Mouse (Mus musculus) limb, embryonic 12.5 days (tissue): ENCODE data around the gene Faf1. TPM values are rescaled to one million over a fixed set of nuclear protein-coding genes. Genes with fewer than 3 reads are reported as not detected.

Experiments used
- ATAC-seq: fragments of 200-750 bp; cut with Nextera tagmentation; 2 replicates; pipeline ENCODE4 v1.8.0; 2017; ENCODE audit warnings: low read depth, moderate TSS enrichment; ENCODE audit not compliant: insufficient number of reproducible peaks, insufficient read depth, low FRiP score, low TSS enrichment
- H3K27ac ChIP-seq: fragments of 300-500 bp; sonication (generic); 2 replicates; pipeline ENCODE4 v1.5.1; 2016; ENCODE audit warnings: mild to moderate bottlenecking, moderate library complexity
- H3K27me3 ChIP-seq: fragments of 300-500 bp; sonication (generic); 2 replicates; pipeline ENCODE4 v1.6.1; 2016; ENCODE audit warnings: mild to moderate bottlenecking, moderate library complexity
- H3K36me3 ChIP-seq: fragments of 300-500 bp; sonication (generic); 2 replicates; pipeline ENCODE4 v1.6.1; 2016; ENCODE audit warnings: mild to moderate bottlenecking, moderate library complexity
- H3K4me1 ChIP-seq: fragments of 300-500 bp; sonication (generic); replicated peaks from 2 replicates; pipeline ENCODE4 v1.6.1; 2016
- H3K4me2 ChIP-seq: fragments of 300-500 bp; sonication (generic); 2 replicates; pipeline ENCODE4 v1.6.1; 2016; ENCODE audit warnings: mild to moderate bottlenecking, moderate library complexity
- H3K4me3 ChIP-seq: fragments of 300-500 bp; sonication (generic); replicated peaks from 2 replicates; pipeline ENCODE4 v1.5.1; 2016; ENCODE audit warnings: mild to moderate bottlenecking
- H3K9ac ChIP-seq: fragments of 300-500 bp; sonication (generic); replicated peaks from 2 replicates; pipeline ENCODE4 v1.6.1; 2016; ENCODE audit warnings: mild to moderate bottlenecking, moderate library complexity
- H3K9me3 ChIP-seq: fragments of 300-500 bp; sonication (generic); 2 replicates; pipeline ENCODE4 v1.6.1; 2016; ENCODE audit warnings: mild to moderate bottlenecking, moderate library complexity
- WGBS: fragments of 180-500 bp; shearing (Covaris S2); methylation state at CpG from one replicate; pipeline ENCODE4 v1.1.7; 2016; 5-methylcytosine and 5-hydroxymethylcytosine counted together
- polyA plus RNA-seq: library from polyadenylated mRNA; unstranded; fragments of >200 nt; fragmentation: Nextera tagmentation; extraction: Ambion mirVana; gene quantifications from 2 replicates; pipeline ENCODE4 v1.2.1, GENCODE M21; 2016

Gene Faf1
- polyA plus RNA-seq, 1 experiment from 2014 or later, result 33.3 TPM

DNA sequence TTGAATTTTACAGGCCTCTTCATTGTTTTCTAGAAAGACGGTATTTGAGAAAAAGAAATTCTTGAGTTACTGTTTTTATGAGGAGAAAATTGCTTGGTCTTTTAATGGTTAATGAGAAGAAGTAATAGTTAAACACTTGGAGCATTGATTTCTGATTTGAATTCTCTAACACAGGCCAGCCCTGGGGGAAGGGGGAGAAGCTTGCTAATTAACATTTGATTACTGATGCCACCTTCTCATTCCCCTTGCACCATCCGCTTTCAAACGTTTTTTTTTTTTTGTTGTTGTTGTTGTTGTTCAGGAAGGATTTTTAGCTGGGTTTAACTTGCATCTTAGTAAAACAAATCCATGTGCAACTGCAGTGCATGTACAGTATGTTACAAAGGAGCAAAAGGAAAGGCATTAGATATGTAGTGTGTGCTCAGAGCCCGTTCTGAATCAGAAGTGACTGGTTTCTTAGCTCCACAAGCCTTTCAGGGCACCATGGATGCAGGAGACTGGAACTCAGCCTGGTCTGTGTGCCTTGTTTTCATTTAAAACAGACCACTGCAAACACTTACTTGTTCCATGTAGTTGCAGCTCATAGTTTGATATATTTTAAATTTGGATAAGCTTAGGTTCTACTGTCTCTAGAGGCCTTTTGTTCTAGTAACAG is 113.1 kb downstream of the Faf1 start:
- no peak overlapping the region for H3K4me3 ChIP-seq
- H3K27me3 ChIP-seq, result no peaks in the 10 kb centered on the region
- no peaks in the 10 kb centered on the region for H3K36me3 ChIP-seq
- 31% methylated on average over 4 of the region's 4 CpGs for WGBS
- no peaks in the 10 kb centered on the region for H3K9me3 ChIP-seq
- no peak overlapping the region for H3K27ac ChIP-seq
- H3K9ac ChIP-seq, result no peak overlapping the region
- no peaks in the 10 kb centered on the region; the same call in 1 of the 2 replicates for H3K4me1 ChIP-seq
- no peak overlapping the region for H3K4me2 ChIP-seq
- no peak for ATAC-seq

DNA sequence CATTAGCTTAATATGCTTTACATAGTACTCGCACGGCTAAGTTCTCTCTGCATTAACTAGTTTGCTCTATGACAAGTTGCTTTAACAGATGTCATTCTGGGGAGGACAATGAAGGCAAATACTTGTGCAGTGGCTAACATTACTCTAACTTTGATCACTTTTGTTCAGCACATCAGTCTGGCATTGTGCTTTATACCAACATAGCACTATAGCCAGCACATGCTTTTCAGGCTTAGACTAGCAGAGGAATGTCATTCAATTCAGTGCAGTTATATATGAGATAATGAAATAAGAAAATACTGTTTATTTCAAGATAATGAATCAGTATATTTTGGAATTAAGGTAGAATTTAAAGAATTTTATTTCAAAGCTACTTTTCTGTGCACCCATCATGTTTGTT is 115.9 kb downstream of the Faf1 start:
- Histone ChIP-seq H3K27ac (no peak overlapping the region), H3K27me3 (no peaks in the 10 kb centered on the region), H3K36me3 (no peaks in the 10 kb centered on the region), H3K4me2 (no peak overlapping the region), H3K9me3 (no peaks in the 10 kb centered on the region), H3K9ac (no peak overlapping the region), H3K4me3 (no peak overlapping the region), H3K4me1 (no peaks in the 10 kb centered on the region)
- WGBS, result 69% methylated on average over 2 of the region's 2 CpGs
- no peak for ATAC-seq

- Histone ChIP-seq H3K4me3 (no peak overlapping the region), H3K4me2 (no peak overlapping the region), H3K9ac (no peak overlapping the region), H3K9me3 (no peaks in the 10 kb centered on the region), H3K4me1 (no peaks in the 10 kb centered on the region), H3K36me3 (no peaks in the 10 kb centered on the region), H3K27me3 (no peaks in the 10 kb centered on the region), H3K27ac (no peak overlapping the region)
- 90% methylated on average over 2 of the region's 2 CpGs for WGBS
- no peak for ATAC-seq
Measured at GRCm38 (mm10) chr4:109793072-109793471, 116.7 kb downstream of the Faf1 start.

DNA sequence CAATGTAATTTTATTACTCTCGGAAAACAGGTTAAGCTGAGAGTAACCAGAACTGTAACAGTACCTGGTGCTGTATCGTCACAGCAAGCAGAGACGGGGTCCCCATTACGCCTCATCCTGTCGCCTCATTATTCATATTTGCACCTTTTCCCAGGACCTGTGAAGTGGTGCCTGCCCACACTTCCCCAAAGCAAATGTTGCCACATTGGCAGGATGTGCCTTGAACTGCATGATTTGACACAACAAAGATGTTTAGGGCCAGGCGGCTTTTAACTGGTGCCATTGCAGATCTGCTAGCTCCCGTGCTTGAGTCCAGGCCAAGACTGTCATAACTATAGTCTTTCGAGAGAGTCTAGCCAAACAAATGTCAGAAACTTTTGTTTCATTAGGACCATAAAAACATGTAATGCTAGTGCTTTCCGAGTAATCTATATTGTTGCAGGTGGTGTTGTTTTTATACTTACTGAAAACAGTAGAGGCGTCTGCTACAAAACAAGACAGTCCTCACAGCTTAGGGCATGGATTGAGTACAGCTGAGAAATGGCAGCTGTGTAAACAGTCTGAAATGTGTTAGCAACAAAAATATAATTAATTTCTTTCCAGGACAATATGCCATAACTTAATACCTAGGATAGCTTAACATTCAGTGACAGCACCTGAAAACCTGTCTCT is 121.3 kb downstream of the Faf1 start:
- H3K9ac ChIP-seq, result no peak overlapping the region
- no peaks in the 10 kb centered on the region for H3K36me3 ChIP-seq
- no peak for ATAC-seq
- no peaks in the 10 kb centered on the region for H3K9me3 ChIP-seq
- H3K4me2 ChIP-seq, result no peak overlapping the region
- no peaks in the 10 kb centered on the region for H3K4me1 ChIP-seq
- H3K4me3 ChIP-seq, result no peak overlapping the region
- WGBS, result 58% methylated on average over 10 of the region's 10 CpGs
- no peaks in the 10 kb centered on the region for H3K27me3 ChIP-seq
- no peak overlapping the region for H3K27ac ChIP-seq

DNA sequence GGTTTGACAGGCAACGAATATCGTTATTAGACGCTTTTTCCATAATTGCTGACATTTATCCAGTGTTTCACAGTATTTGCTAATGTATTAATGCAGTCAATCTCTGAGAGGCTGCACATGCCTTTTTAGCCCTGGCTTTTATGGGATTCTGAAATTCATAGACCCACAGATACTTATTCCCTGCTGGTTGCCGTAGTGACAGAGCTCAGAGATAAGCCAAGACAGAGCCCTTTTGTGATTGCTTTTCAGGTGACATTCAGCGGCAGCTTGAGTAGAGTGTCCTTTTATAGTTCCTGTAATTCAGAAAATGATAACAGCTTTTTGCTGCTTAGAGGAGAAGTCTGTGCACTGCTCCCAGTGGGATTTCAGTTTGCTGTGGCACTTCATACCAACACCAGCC is 130.0 kb downstream of the Faf1 start:
- 85% methylated on average over 5 of the region's 5 CpGs for WGBS
- H3K9me3 ChIP-seq, result no peaks in the 10 kb centered on the region
- H3K27me3 ChIP-seq, result no peaks in the 10 kb centered on the region
- no peak overlapping the region for H3K4me3 ChIP-seq
- H3K4me2 ChIP-seq, result no peak overlapping the region
- H3K4me1 ChIP-seq, result no peaks in the 10 kb centered on the region
- H3K27ac ChIP-seq, result no peak overlapping the region
- no peak for ATAC-seq
- no peak overlapping the region for H3K9ac ChIP-seq
- no peaks in the 10 kb centered on the region for H3K36me3 ChIP-seq

DNA sequence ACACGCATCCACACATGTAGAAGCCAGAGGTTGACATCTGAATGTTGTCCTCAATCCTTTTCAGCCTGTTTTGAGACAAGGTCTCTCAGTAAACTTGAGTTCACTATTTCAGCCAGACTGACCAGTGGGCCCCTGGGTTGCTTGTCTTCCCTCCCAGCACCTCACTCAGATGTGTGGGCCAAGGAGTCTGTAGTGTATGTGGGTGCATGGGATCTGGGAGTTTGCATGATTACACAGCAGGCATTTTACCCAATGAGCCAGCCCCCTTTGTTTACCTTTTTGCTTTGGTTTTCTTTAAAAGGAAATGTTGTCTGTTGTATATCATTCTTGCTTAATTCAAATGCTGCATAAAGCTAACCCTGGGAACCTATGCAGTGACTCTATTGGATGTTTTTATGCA is 138.8 kb downstream of the Faf1 start:
- H3K36me3 ChIP-seq, result no peaks in the 10 kb centered on the region
- no peak overlapping the region for H3K4me2 ChIP-seq
- 76% methylated on average over 1 of the region's 1 CpGs for WGBS
- no peaks in the 10 kb centered on the region for H3K27me3 ChIP-seq
- ATAC-seq, result no peak
- no peaks in the 10 kb centered on the region for H3K9me3 ChIP-seq
- no peaks in the 10 kb centered on the region for H3K4me1 ChIP-seq
- no peak overlapping the region for H3K27ac ChIP-seq
- H3K9ac ChIP-seq, result no peak overlapping the region
- H3K4me3 ChIP-seq, result no peak overlapping the region

- ATAC-seq, result no peak
- WGBS, result 76% methylated on average over 1 of the region's 1 CpGs
- H3K36me3 ChIP-seq, result no peaks in the 10 kb centered on the region
Measured at GRCm38 (mm10) chr4:109815592-109815991, 139.2 kb downstream of the Faf1 start.

GRCm38 (mm10) chr4:109819455-109819854 is 143.1 kb downstream of the Faf1 start:
- ATAC-seq, result no peak

More at GRCm38 (mm10) chr4:109815592-109815991, 139.2 kb downstream of the Faf1 start:
- no peaks in the 10 kb centered on the region for H3K4me1 ChIP-seq
- H3K27ac ChIP-seq, result no peak overlapping the region
- no peak overlapping the region for H3K9ac ChIP-seq
- no peaks in the 10 kb centered on the region for H3K27me3 ChIP-seq
- H3K9me3 ChIP-seq, result no peaks in the 10 kb centered on the region
- H3K4me3 ChIP-seq, result no peak overlapping the region
- no peak overlapping the region for H3K4me2 ChIP-seq

DNA sequence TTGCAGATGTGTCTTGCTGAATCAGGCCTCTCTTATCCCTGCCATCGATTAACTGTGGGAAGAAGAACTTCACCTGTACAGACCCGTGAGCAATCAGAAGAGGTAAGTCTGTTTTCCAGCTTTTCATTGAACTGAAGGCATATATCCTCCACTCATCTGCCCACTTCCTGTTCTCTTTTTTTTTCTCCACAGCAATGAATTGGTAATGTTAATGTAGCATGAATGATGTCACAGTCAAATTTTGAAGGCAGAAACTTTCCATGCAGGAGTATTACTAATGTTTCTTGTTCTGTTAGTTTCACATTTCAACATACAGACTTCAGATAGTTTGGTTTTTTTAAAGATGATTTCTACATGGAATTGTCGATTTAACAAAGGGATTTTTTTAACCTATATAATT is 153.4 kb downstream of the Faf1 start:
- H3K9me3 ChIP-seq, result no peaks in the 10 kb centered on the region
- no peak overlapping the region for H3K4me3 ChIP-seq
- no peak overlapping the region for H3K4me2 ChIP-seq
- H3K27ac ChIP-seq, result no peak overlapping the region
- no peak for ATAC-seq
- H3K9ac ChIP-seq, result no peak overlapping the region
- H3K36me3 ChIP-seq, result peaks cover 7% of the 10 kb centered on the region; the same call in 1 of the 2 replicates
- no peaks in the 10 kb centered on the region for H3K4me1 ChIP-seq
- 91% methylated on average over 3 of the region's 3 CpGs for WGBS
- H3K27me3 ChIP-seq, result no peaks in the 10 kb centered on the region

More at GRCm38 (mm10) chr4:109819455-109819854, 143.1 kb downstream of the Faf1 start:
- Histone ChIP-seq H3K9me3 (no peaks in the 10 kb centered on the region), H3K4me2 (no peak overlapping the region), H3K27ac (no peak overlapping the region), H3K4me3 (no peak overlapping the region), H3K27me3 (no peaks in the 10 kb centered on the region), H3K9ac (no peak overlapping the region), H3K36me3 (no peaks in the 10 kb centered on the region), H3K4me1 (no peaks in the 10 kb centered on the region)

DNA sequence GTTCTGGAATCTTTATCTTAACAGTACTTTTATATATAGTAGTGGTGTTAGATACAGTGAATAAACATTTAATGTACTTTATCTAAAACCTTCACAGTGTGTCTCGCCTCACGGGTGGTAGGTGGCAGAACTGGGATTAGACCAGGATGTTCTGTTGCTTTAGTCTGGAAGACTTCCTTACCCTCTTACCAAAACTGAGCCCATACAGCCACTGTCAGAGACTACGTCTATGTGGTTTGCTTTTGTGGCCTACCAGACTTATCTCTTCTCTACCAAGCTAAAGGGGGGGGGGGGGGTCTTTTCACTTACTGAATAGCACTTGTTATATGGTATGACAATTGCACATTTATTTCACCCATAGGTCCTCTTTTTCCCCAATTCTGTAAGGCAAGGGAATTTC is 181.5 kb downstream of the Faf1 start:
- ATAC-seq, result no peak
- Histone ChIP-seq H3K36me3 (no peaks in the 10 kb centered on the region), H3K27me3 (no peaks in the 10 kb centered on the region), H3K9me3 (no peaks in the 10 kb centered on the region), H3K4me2 (no peak overlapping the region), H3K4me1 (peaks cover 7% of the 10 kb centered on the region; the same call in 1 of the 2 replicates), H3K9ac (no peak overlapping the region), H3K4me3 (no peak overlapping the region), H3K27ac (no peak overlapping the region)
- WGBS, result 88% methylated on average over 3 of the region's 3 CpGs

DNA sequence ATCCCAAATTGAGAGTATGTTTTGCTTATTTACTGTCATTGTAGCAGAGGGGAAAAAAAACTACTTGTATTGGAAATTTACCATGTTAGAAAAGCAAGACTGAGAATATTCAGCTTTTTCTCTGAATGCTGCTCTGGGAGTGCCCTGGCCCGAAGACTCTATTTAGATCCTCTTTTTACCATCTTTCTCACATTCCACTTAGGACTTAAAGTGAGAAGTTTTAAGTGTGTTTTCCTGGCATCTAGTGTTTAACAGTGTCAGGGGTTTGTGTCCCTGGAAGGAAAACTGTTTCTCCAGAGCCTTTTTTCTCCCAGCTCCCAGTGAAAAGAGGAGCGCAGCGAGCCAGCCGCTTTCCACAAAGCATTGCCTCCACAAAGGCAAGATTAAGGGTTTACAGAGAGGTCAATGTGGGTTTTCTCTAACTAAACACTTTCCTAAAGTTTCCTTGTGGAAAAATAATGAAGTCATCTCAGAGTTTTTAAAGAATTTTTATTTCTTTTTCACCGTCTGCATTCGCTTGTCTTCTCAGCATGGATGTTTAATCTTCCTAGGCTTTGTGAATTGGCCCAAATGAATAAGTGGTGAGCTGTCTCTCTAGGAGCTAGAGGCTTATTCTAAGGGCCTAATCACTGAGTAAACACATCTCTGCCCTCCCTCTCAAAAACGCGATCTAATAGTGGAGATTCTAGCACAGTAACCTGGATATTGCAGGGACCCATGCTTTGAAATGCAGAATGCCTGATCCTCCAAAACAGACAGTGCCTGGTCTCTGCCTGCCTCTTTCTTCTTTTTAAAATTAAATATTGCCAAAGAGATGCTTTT is 182.4 kb downstream of the Faf1 start:
- no peaks in the 10 kb centered on the region for H3K27me3 ChIP-seq
- H3K9ac ChIP-seq, result no peak overlapping the region
- no peak overlapping the region for H3K4me3 ChIP-seq
- ATAC-seq, result no peak
- no peaks in the 10 kb centered on the region for H3K9me3 ChIP-seq
- H3K27ac ChIP-seq, result no peak overlapping the region
- H3K36me3 ChIP-seq, result no peaks in the 10 kb centered on the region
- H3K4me1 ChIP-seq, result peaks cover 7% of the 10 kb centered on the region; the same call in 1 of the 2 replicates
- no peak overlapping the region for H3K4me2 ChIP-seq
- WGBS, result 64% methylated on average over 8 of the region's 8 CpGs
